Mouse (Mus musculus): Measurements from ENCODE around the gene Ccdc88a. TPM values are rescaled to one million over a fixed set of nuclear protein-coding genes. Genes with fewer than 3 reads are reported as not detected.

Gene Ccdc88a
- polyA plus RNA-seq, 1 experiment from 2014 or later = 19.5 TPM

DNA sequence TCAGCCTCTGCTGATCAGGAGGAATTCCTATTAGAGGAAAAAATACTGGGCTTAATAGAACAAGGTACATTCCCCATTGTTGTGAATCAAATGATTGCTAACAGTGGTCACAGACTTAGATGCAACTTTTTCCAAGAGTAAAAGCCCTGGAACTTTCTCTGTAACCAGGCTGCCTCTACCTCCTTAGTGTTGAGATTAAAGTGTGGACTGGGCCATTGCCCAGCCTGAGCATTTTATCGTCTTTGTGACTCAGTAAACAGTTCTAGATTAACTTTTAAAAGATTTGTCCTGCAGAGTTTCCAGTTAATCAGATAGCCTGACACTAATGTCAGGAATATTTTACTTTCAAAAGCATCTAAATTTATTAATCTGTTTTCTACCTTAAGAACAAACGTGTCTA is 173.3 kb downstream of the Ccdc88a start:
- 11% methylated on average over 2 of the region's 2 CpGs for WGBS
- peak overlapping the region; percentile 85 for H3K9ac ChIP-seq (ENCODE audit: low read depth, low read length)
- ATAC-seq (replicated peaks; ENCODE audit: low FRiP score, low read depth) = no peak
- H3K4me1 ChIP-seq (replicated peaks; ENCODE audit: insufficient read depth, low read length) = peaks cover 9% of the 10 kb centered on the region; the same call in 1 of the 2 replicates
- peaks cover 7% of the 10 kb centered on the region; the same call in 1 of the 2 replicates for H3K36me3 ChIP-seq (ENCODE audit: insufficient read depth, low read length)
- no peaks in the 10 kb centered on the region for H3K27me3 ChIP-seq (ENCODE audit: insufficient read depth, low read length)
- peak overlapping the region; percentile 73 for H3K4me2 ChIP-seq (ENCODE audit: low read length)
- H3K9me3 ChIP-seq (replicated peaks; ENCODE audit: low read length) = no peaks in the 10 kb centered on the region
- H3K27ac ChIP-seq = 0 out of 2 replicates have a peak overlapping the region, but pooled peaks have one; percentile 86
- no peak for TF ChIP-seq CTCF (IDR thresholded peaks at IDR 0.05; ENCODE audit: low read depth)
- DNase-seq (ENCODE audit: low spot score) = no peak
- peak overlapping the region; percentile 86 for H3K4me3 ChIP-seq (replicated peaks; ENCODE audit: low read depth, low read length)

GRCm38 (mm10) chr11:29547249-29547751 is 173.8 kb downstream of the Ccdc88a start:
- peak; percentile 45 for DNase-seq (ENCODE audit: low spot score)
- peak overlapping the region; percentile 85 for H3K9ac ChIP-seq (ENCODE audit: low read depth, low read length)
- peak overlapping the region; percentile 86 for H3K27ac ChIP-seq
- peak overlapping the region; percentile 86 for H3K4me3 ChIP-seq (replicated peaks; ENCODE audit: low read depth, low read length)
- no peak for ATAC-seq (replicated peaks; ENCODE audit: low FRiP score, low read depth)
- TF ChIP-seq CTCF (IDR thresholded peaks at IDR 0.05; ENCODE audit: low read depth) = no peak
- peaks cover 4% of the 10 kb centered on the region; the same call in 1 of the 2 replicates for H3K36me3 ChIP-seq (ENCODE audit: insufficient read depth, low read length)
- no peaks in the 10 kb centered on the region for H3K27me3 ChIP-seq (ENCODE audit: insufficient read depth, low read length)
- 0% methylated on average over 27 of the region's 27 CpGs for WGBS
- H3K4me2 ChIP-seq (ENCODE audit: low read length) = peak overlapping the region; percentile 73
- H3K4me1 ChIP-seq (replicated peaks; ENCODE audit: insufficient read depth, low read length) = peaks cover 9% of the 10 kb centered on the region; the same call in 1 of the 2 replicates
- no peaks in the 10 kb centered on the region for H3K9me3 ChIP-seq (replicated peaks; ENCODE audit: low read length)

DNA sequence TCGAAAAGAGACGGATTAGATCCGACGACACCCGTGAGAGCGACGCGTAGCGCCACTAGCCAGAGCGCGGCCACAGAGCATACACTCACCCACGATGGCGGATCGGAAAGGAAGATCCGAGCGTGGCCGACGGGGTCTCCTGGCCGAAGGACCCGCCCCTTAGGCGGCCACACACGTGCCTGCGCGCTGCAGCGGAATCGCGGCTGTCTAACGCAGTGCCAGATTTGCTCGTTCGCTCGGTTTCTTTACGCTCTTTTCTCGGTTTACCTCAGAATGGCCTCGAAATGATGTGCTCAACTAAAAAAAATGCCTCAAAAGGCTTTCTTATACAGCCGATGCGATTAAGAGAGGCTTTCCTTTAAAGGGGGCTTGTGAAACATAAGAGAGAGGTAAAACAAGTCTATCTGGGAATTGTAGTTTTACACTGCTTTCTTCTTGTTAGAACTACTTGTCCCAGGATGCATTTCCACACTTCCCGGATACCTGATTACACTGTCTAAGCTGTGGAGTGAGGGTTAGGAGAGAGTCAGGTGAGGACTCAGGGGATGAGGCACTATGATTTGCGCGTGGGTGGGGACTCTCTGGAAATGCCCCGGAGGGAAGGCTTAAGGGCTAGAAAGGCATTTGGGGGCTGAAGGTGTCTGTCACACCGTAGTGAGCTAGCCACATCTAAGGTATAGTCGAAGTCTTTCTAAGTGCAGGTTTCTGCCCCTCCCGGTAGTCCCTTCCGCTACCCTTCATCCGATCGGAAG is 174.5 kb downstream of the Ccdc88a start, which contains the start of the genes Clhc1 and Rps27a:
Clhc1 (plus strand) TSS at position 199 of the 752 bp plus-strand sequence.
Rps27a (minus strand) TSS at position 358 of the 752 bp plus-strand sequence.
- ATAC-seq (replicated peaks; ENCODE audit: low FRiP score, low read depth) (peak; percentile 98), DNase-seq (ENCODE audit: low spot score) (peak; percentile 96)
- peak within 1 kb of the TSS; percentile 86 for H3K27ac ChIP-seq
- peaks cover 9% of the 10 kb centered on the region; the same call in 1 of the 2 replicates for H3K4me1 ChIP-seq (replicated peaks; ENCODE audit: insufficient read depth, low read length)
- H3K4me3 ChIP-seq (replicated peaks; ENCODE audit: low read depth, low read length) = peak within 1 kb of the TSS; percentile 86
- no peaks in the 10 kb centered on the region for H3K27me3 ChIP-seq (ENCODE audit: insufficient read depth, low read length)
- H3K9me3 ChIP-seq (replicated peaks; ENCODE audit: low read length) = no peaks in the 10 kb centered on the region
- WGBS = under 1% methylated on average over 46 of the region's 46 CpGs
- peak within 1 kb of the TSS; percentile 85 for H3K9ac ChIP-seq (ENCODE audit: low read depth, low read length)
- H3K36me3 ChIP-seq (ENCODE audit: insufficient read depth, low read length) = peaks cover 3% of the 10 kb centered on the region; the same call in 1 of the 2 replicates
- peak within 1 kb of the TSS; percentile 73 for H3K4me2 ChIP-seq (ENCODE audit: low read length)
- peak; percentile 16; the same call in 1 of the 2 replicates for TF ChIP-seq CTCF (IDR thresholded peaks at IDR 0.05; ENCODE audit: low read depth)

DNA sequence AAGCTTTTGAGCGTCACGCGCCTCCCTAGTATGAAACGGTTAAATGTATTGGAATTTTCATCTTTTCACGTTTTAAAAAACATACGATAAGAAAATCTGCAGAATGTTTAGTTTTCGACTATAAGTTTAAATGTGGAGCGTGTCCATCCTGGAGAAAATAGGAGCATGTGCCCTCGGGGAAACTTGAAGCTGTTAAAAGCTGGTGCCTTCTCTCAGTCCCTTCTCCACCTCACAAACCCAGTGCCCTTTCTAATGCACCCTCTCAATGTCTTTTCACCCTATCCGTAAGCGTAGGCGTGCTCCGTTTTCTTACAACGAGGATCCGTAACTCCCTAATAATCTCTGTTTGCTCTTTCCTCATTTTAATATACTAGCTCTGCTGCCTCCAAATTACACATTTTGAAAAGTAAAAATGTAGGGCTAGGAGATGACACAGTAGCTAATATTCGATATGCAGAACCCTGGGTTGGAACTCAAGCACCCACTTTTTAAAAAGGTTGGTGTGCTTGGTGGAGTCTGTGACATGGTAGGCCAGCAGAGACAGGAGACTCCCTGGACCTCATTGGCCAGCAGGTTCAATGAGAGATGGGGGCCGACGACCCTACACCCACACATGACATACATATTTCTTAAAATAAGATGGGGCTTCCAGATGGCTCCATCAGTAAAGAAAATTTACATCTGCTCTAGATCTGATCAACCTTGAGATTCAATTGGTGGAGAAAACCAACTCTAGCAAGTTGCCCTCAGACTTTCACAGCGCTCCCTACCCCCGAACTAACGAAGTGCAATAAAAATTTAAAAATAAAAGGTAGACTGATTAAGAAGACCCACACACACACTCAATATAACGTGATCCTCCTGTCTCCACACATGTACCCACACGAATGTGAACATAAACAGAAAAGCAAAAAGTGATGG is 175.3 kb downstream of the Ccdc88a start:
- Histone ChIP-seq H3K4me2 (ENCODE audit: low read length) (peak overlapping the region; percentile 70), H3K4me1 (replicated peaks; ENCODE audit: insufficient read depth, low read length) (peaks cover 9% of the 10 kb centered on the region; the same call in 1 of the 2 replicates), H3K4me3 (replicated peaks; ENCODE audit: low read depth, low read length) (peak overlapping the region; percentile 86), H3K27ac (peak overlapping the region; percentile 86), H3K9ac (ENCODE audit: low read depth, low read length) (peak overlapping the region; percentile 85), H3K36me3 (ENCODE audit: insufficient read depth, low read length) (peaks cover 3% of the 10 kb centered on the region; the same call in 1 of the 2 replicates), H3K27me3 (ENCODE audit: insufficient read depth, low read length) (no peaks in the 10 kb centered on the region), H3K9me3 (replicated peaks; ENCODE audit: low read length) (no peaks in the 10 kb centered on the region)
- DNase-seq (ENCODE audit: low spot score) (peak; percentile 15), ATAC-seq (replicated peaks; ENCODE audit: low FRiP score, low read depth) (no peak)
- TF ChIP-seq CTCF (IDR thresholded peaks at IDR 0.05; ENCODE audit: low read depth) = no peak
- 23% methylated on average over 23 of the region's 23 CpGs for WGBS

DNA sequence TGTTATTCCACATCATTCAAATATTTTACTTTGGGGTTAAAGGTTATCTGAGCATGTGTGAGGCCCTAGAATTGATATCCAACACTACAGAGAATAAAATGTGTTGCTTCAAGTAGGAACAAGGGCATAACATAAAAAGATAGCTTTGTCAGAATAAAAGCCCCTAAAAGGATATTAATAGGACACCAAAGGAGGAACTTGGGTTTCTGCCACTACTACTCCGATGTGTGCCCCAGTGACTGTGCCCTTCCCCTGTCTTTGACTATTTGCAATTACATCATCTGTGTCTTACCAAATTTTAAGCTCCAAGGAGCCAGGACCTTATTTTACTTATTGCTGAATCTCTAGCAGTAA is 175.9 kb downstream of the Ccdc88a start:
- no peak for ATAC-seq (replicated peaks; ENCODE audit: low FRiP score, low read depth)
- Histone ChIP-seq H3K9me3 (replicated peaks; ENCODE audit: low read length) (no peaks in the 10 kb centered on the region), H3K4me2 (ENCODE audit: low read length) (no peak overlapping the region), H3K4me1 (replicated peaks; ENCODE audit: insufficient read depth, low read length) (peaks cover 9% of the 10 kb centered on the region; the same call in 1 of the 2 replicates), H3K4me3 (replicated peaks; ENCODE audit: low read depth, low read length) (no peak overlapping the region), H3K27ac (no peak overlapping the region), H3K27me3 (ENCODE audit: insufficient read depth, low read length) (no peaks in the 10 kb centered on the region), H3K9ac (ENCODE audit: low read depth, low read length) (no peak overlapping the region), H3K36me3 (ENCODE audit: insufficient read depth, low read length) (peaks cover 3% of the 10 kb centered on the region; the same call in 1 of the 2 replicates)
- DNase-seq (ENCODE audit: low spot score) = no peak
- TF ChIP-seq CTCF (IDR thresholded peaks at IDR 0.05; ENCODE audit: low read depth) = no peak
- 92% methylated on average over 1 of the region's 1 CpGs for WGBS

Other genes with a start within 250 kb of the Ccdc88a start
- 36.1 and 37.3 TPM in 2 replicates for gene Pnpt1, start 242.9 kb upstream of the Ccdc88a start, polyA plus RNA-seq (2015; fragmentation: Nextera tagmentation; extraction: Ambion mirVana)
- gene Ppp4r3b, start 200.8 kb upstream of the Ccdc88a start, polyA plus RNA-seq (2015; fragmentation: Nextera tagmentation; extraction: Ambion mirVana) = 75.6 and 83.6 TPM in 2 replicates
- gene Cfap36, start 126.2 kb upstream of the Ccdc88a start, polyA plus RNA-seq (2015; fragmentation: Nextera tagmentation; extraction: Ambion mirVana) = 70.0 and 74.4 TPM in 2 replicates
- 28.8 and 29.6 TPM in 2 replicates for gene Prorsd1, start 141.4 kb downstream of the Ccdc88a start, polyA plus RNA-seq (2015; fragmentation: Nextera tagmentation; extraction: Ambion mirVana)
- gene Mtif2, start 152.8 kb downstream of the Ccdc88a start, polyA plus RNA-seq (2015; fragmentation: Nextera tagmentation; extraction: Ambion mirVana) = 28.5 and 30.4 TPM in 2 replicates
- 0.07 TPM in 1 of 2 replicates, not detected in the other for gene Clhc1, start 174.3 kb downstream of the Ccdc88a start, polyA plus RNA-seq (2015; fragmentation: Nextera tagmentation; extraction: Ambion mirVana)
- 1,209 and 1,412 TPM in 2 replicates for gene Rps27a, start 174.5 kb downstream of the Ccdc88a start, polyA plus RNA-seq (2015; fragmentation: Nextera tagmentation; extraction: Ambion mirVana)

All from kidney, postnatal 0 days (tissue).